In genomic region chr13:109487378-109487777, GRCm38 (mm10) we compare ENCODE assay signal across 11 mouse cellular contexts.
A peak's percentile ranks its signal among the peaks of the same experiment; 100 is the strongest.
DNase-seq lines count a peak whose midpoint lies in the region; ATAC-seq and TF ChIP-seq lines count a peak whose summit lies in the region.
"Had no signal": no experiment of that assay in that cellular context is flagged by ENCODE, and none has a peak within 500 bp of the region (broad histone marks: within the 10 kb centered on the region; RNA-seq: fewer than 3 reads in every experiment).

No protein-coding gene starts in this region.

- no peaks in the 10 kb centered on the region for H3K9me3 ChIP-seq in hindbrain, embryonic 16.5 days (ENCODE audit: control insufficient read depth, low read length)
- H3K9me3 ChIP-seq in hindbrain, embryonic 12.5 days (replicated peaks), result no peaks in the 10 kb centered on the region
- no peaks in the 10 kb centered on the region for H3K9me3 ChIP-seq in lung, postnatal 0 days (ENCODE audit: low read length)
- H3K9me3 ChIP-seq: embryonic facial prominence, embryonic 10.5 days; heart, embryonic 12.5 days had no signal

- TF ChIP-seq POLR2A in kidney, adult 2 months (IDR thresholded peaks at IDR 0.05; ENCODE audit: low read depth, low read length), result no peak

- H3K9ac ChIP-seq in hindbrain, embryonic 16.5 days (ENCODE audit: low read depth, low read length), result no peak overlapping the region
- H3K9ac ChIP-seq in hindbrain, embryonic 12.5 days, result no peak overlapping the region
- no peak overlapping the region for H3K9ac ChIP-seq in lung, postnatal 0 days (replicated peaks; ENCODE audit: low read depth)
- H3K9ac ChIP-seq: heart, embryonic 12.5 days had no signal

- H3K27me3 ChIP-seq in hindbrain, embryonic 16.5 days (replicated peaks; ENCODE audit: control insufficient read depth, insufficient read depth, low read length), result no peaks in the 10 kb centered on the region
- H3K27me3 ChIP-seq in hindbrain, embryonic 12.5 days, result no peaks in the 10 kb centered on the region
- no peaks in the 10 kb centered on the region; the same call in 1 of the 2 replicates for H3K27me3 ChIP-seq in kidney, adult 2 months (replicated peaks; ENCODE audit: control insufficient read depth, insufficient read depth, low read length)
- no peaks in the 10 kb centered on the region for H3K27me3 ChIP-seq in lung, postnatal 0 days (replicated peaks; ENCODE audit: insufficient read depth, low read length)
- H3K27me3 ChIP-seq: heart, embryonic 12.5 days; Patski had no signal

- peak; percentile 42 for DNase-seq in adipocyte (ENCODE audit: low spot score)
- peak; percentile 60 for DNase-seq in kidney, adult 2 months
- peak; percentile 38 for DNase-seq in lung, postnatal 0 days (ENCODE audit: low spot score)
- no peak for DNase-seq in heart, adult 9 months (ENCODE audit: low spot score in 2 of 2)
- no peak for DNase-seq in urinary bladder, postnatal 10 days (ENCODE audit: low spot score)
- DNase-seq in embryo, embryonic 9.5 days (ENCODE audit: extremely low spot score), result no peak

- TF ChIP-seq CTCF in kidney, adult 2 months (conservative IDR thresholded peaks at IDR 0.05; ENCODE audit: insufficient read depth, insufficient read length, low read depth, low read length), result no peak
- TF ChIP-seq CTCF in lung, postnatal 0 days (IDR thresholded peaks at IDR 0.05), result no peak

- no peak; the same call in 1 of the 2 replicates for TF ChIP-seq EP300 in lung, postnatal 0 days (IDR thresholded peaks at IDR 0.05)

- peak; percentile 62; the same call in 1 of the 2 replicates for ATAC-seq in hindbrain, embryonic 16.5 days
- ATAC-seq in hindbrain, embryonic 12.5 days (ENCODE audit: low FRiP score), result no peak
- ATAC-seq in lung, postnatal 0 days, result no peak
- ATAC-seq: Patski had no signal

- H3K4me2 ChIP-seq in hindbrain, embryonic 16.5 days (ENCODE audit: low read length), result no peak overlapping the region
- H3K4me2 ChIP-seq in hindbrain, embryonic 12.5 days (replicated peaks), result no peak overlapping the region
- no peak overlapping the region for H3K4me2 ChIP-seq in lung, postnatal 0 days (replicated peaks; ENCODE audit: low read depth, low read length)
- H3K4me2 ChIP-seq: heart, embryonic 12.5 days had no signal

- no peak overlapping the region for H3K4me3 ChIP-seq in hindbrain, embryonic 16.5 days (ENCODE audit: low read length)
- H3K4me3 ChIP-seq in hindbrain, embryonic 12.5 days, result no peak overlapping the region
- H3K4me3 ChIP-seq in kidney, adult 2 months (ENCODE audit: insufficient read depth, low read depth, low read length), result no peak overlapping the region
- no peak overlapping the region for H3K4me3 ChIP-seq in lung, postnatal 0 days (ENCODE audit: low read depth, low read length)
- H3K4me3 ChIP-seq: embryonic facial prominence, embryonic 10.5 days; heart, embryonic 12.5 days had no signal

- no peak overlapping the region for H3K27ac ChIP-seq in hindbrain, embryonic 16.5 days (ENCODE audit: low read depth, low read length)
- no peak overlapping the region for H3K27ac ChIP-seq in hindbrain, embryonic 12.5 days
- no peak overlapping the region for H3K27ac ChIP-seq in kidney, adult 2 months (ENCODE audit: insufficient read depth, low read depth, low read length)
- no peak overlapping the region for H3K27ac ChIP-seq in lung, postnatal 0 days (ENCODE audit: low read length)
- H3K27ac ChIP-seq: embryonic facial prominence, embryonic 10.5 days had no signal

- 33% methylated on average over 2 of the region's 2 CpGs for WGBS in hindbrain, embryonic 16.5 days
- 56% methylated on average over 2 of the region's 2 CpGs for WGBS in hindbrain, embryonic 12.5 days
- WGBS in kidney, adult 2 months, result 40% methylated on average over 2 of the region's 2 CpGs
- 43% methylated on average over 2 of the region's 2 CpGs for WGBS in lung, postnatal 0 days

- H3K36me3 ChIP-seq in hindbrain, embryonic 16.5 days (ENCODE audit: control insufficient read depth, insufficient read depth, low read length), result no peaks in the 10 kb centered on the region
- no peaks in the 10 kb centered on the region for H3K36me3 ChIP-seq in hindbrain, embryonic 12.5 days
- H3K36me3 ChIP-seq in kidney, adult 2 months (ENCODE audit: control insufficient read depth, insufficient read depth, low read length), result no peaks in the 10 kb centered on the region
- no peaks in the 10 kb centered on the region for H3K36me3 ChIP-seq in lung, postnatal 0 days (ENCODE audit: insufficient read depth, low read length)
- H3K36me3 ChIP-seq: embryonic facial prominence, embryonic 10.5 days; heart, embryonic 12.5 days had no signal

- peaks cover 10% of the 10 kb centered on the region for H3K4me1 ChIP-seq in hindbrain, embryonic 16.5 days (ENCODE audit: control insufficient read depth, insufficient read depth, low read depth, low read length)
- H3K4me1 ChIP-seq in hindbrain, embryonic 12.5 days, result peaks cover 8% of the 10 kb centered on the region; the same call in 1 of the 2 replicates
- peaks cover 13% of the 10 kb centered on the region; the same call in 1 of the 2 replicates for H3K4me1 ChIP-seq in kidney, adult 2 months (ENCODE audit: control insufficient read depth, insufficient read depth, low read length)
- H3K4me1 ChIP-seq in lung, postnatal 0 days (ENCODE audit: insufficient read depth, low read depth, low read length), result no peaks in the 10 kb centered on the region
- H3K4me1 ChIP-seq: heart, embryonic 12.5 days had no signal

Comparison
In these comparisons a context has a peak if more than half of its experiments do, and no peak if none do; other contexts are left out.
1. DNase-seq: peak in adipocyte (single experiment), kidney, adult 2 months (single experiment) and lung, postnatal 0 days (single experiment); none in heart, adult 9 months (0 of 2), urinary bladder, postnatal 10 days (single experiment) and embryo, embryonic 9.5 days (single experiment).